Mouse (Mus musculus): ENCODE results near the gene Unk. TPM values are rescaled to one million over a fixed set of nuclear protein-coding genes. Genes with fewer than 3 reads are reported as not detected.

Gene Unk
- total RNA-seq, 4 experiments from 2014 or later: 23.4 to 27.7 (median 25.0) TPM

DNA sequence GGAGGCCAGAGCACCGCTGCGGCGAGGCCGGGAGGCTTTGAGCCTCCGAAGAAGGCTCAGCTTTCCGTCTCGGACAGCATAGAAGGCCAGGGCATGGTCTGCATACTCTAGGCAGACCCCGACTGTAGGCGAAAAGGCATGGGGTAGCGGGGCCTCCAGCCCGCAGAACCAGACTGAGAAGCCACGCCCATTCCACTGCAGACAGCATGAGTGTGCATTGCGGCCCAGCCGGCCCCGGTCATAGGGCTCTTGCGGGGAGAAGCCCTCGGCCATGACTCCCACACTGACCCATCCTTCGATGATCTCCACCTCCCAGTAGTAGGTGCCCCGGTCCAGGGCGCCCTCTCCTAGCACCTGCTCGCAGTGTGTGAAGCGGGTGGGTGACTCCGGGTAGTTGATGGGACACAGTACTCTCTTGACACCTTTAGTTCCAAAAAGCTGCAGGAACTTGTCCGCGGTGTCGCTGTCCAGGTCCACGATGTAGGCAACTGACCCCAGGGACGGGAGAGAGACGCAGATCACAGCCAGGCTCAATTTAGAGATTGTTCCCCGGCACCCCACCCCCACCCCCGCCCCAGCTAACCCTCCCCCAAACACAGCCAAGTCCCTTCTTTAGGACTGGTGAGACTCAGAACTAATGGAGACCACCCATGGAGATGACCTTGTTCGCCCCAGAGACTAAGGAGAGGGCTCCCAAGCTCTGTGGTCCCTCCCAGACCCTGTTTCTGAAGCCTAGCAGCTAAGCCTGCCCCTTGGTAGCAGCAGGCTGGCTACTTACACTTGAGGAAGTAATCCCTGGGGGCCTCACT is 76.2 kb downstream of the Unk start:
- no peak for DNase-seq (ENCODE audit: low spot score in 2 of 2)

DNA sequence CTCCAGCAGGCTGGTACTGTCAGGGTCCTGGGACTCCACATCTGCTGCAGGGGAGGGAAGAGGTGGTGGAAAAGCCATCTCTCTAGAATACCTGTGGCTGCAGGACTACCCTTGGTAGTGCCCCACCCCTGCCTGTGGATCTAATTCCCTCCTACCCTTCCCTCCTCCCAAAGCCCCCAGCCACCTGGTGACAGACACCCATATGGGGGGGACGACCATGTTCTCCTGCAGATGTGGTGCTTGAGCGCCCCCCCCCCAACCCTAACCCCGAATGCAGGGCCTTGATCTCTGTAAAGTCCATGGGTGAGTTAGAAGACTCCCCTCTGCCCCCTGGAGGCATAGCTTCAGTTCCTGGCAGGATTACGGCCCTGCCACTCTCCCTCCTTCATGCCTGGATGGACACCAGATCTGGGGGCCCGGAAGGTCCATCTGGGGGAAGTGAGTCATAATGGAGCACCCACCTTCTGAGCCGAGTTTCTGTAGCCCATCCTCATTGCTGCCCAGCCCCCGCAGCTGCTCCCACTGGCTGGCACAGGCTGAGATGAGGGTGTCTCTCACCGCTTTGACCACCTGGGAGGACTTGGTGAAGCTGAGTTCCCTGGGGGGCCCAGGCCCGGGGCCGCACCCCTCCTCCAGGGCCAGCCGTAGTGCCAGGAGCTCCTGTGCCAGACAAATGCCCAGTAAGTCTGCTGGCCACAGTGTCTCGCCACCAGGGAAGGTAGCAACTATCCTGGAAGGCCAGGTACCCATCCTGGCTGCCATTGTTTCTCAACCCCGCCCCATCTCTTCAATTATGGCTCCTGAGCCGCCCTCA is 77.0 kb downstream of the Unk start:
- DNase-seq (ENCODE audit: low spot score in 2 of 2): no peak

- no peak for DNase-seq (ENCODE audit: low spot score in 2 of 2)
Observed at GRCm38 (mm10) chr11:116107777-116108285, 77.7 kb downstream of the Unk start.

DNA sequence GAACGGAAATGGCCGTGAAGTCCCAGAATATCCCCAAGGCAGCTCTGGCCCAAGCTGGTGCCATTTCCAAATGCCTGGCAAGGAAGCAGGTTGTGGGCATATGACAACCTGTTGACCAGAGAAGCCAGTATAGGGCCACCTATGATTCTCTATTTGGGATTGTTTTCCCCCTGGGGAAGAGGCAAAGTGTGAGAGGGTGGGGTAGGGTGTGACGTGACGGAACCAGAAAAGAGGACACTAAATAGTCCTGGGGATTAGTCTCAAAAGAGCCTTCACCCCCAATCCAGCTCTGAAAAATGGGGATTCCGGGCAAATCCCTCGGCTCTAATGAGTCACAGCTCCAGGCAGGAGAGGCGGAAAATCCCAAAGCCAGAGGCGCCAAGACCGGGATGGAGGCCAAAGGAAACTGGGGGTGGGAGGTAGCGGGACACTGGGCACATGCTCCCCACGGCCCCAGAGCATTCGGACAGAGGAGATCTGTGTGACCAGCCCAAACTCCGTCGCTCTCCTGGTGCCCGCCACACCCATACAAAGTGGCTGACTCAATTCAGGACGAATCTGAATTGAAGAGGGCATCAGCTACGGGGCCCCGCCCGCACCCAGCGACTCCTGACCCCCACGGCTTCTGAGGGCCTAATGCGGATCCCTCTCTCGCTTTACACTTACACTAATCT is 78.5 kb downstream of the Unk start:
- no peak for DNase-seq (ENCODE audit: low spot score in 2 of 2)

DNA sequence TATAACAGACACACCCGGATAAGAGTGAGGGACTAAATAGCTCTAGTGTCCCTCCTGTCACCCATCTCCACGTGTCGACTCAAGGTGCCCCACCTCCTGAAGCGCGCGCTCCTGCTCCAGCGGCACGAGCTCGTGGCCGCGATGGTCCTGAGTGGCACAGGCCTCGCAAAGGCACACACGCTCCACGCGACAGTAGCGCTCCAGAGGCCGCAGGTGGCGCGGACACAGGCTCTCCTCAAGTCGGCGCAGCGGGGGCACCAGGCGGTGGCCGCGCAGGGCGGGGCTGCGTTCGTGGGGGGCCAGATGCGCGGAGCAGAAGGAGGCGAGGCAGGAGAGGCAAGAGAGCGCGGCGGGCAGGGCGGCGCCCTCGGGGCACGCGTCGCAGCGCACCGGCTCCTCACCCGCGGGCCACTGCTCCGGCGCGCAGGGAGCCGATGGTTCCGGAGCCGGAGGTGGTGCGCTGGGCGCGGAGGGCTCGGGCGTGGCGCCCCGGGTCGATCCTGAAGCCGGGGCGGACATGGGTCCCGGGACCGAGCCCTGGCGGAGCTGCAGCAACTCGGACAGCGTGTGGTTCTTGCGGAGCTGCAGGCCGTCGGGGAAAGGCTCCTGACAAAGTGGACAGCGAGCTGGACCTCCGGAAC is 79.4 kb downstream of the Unk start:
- no peak for DNase-seq (ENCODE audit: low spot score in 2 of 2)

DNA sequence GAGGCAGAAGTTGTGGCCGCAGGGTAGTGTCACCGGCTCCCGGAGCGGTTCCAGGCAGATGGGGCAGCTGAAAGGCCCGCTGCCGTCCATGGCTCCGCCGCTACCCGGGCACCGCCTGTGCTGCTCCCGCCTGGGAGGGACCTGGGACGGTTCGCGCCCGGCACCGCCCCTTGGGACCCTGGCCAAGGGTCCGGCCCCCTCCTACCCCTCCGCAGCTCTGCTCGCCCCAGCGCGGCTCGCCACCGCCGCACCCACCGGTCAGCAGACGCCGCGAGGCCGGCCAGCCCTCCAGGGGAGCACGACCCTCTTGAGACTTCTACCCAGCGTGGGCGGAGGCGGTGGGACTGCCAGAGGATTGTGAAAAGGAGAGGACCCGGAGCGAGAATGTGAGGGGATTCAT is 80.0 kb downstream of the Unk start:
- no peak for DNase-seq (ENCODE audit: low spot score in 2 of 2)

GRCm38 (mm10) chr11:116110540-116110939 is 80.4 kb downstream of the Unk start:
- no peak for DNase-seq (ENCODE audit: low spot score in 2 of 2)

Other genes with a start within 250 kb of the Unk start
- 10 to 100 TPM; 18.2 to 18.9 (median 18.4) TPM for gene Caskin2, start 216.7 kb upstream of the Unk start, total RNA-seq (2022)
- 10 to 100 TPM; 12.4 to 17.1 (median 14.5) TPM for gene Tsen54, start 215.6 kb upstream of the Unk start, total RNA-seq (2022)
- 1 to 10 TPM; 2.5 to 5.2 (median 4.6) TPM for gene Llgl2, start 206.3 kb upstream of the Unk start, total RNA-seq (2022)
- gene Myo15b, start 171.9 kb upstream of the Unk start, total RNA-seq (2022): under 1 TPM; 0.07 to 0.89 (median 0.57) TPM
- gene Smim5, start 130.4 kb upstream of the Unk start, total RNA-seq (2022): 1 to 10 TPM in 1 of 4 experiments, under 1 TPM in 2, not detected in 1; 0.78 to 1.6 (median 0.95) TPM
- not detected for gene Smim6, start 118.3 kb upstream of the Unk start, total RNA-seq (2022)
- 10 to 100 TPM; 42.0 to 61.0 (median 55.7) TPM for gene Sap30bp, start 97.0 kb upstream of the Unk start, total RNA-seq (2022)
- gene Recql5, start 96.8 kb upstream of the Unk start, total RNA-seq (2022): 10 to 100 TPM; 23.5 to 33.0 (median 25.2) TPM
- 10 to 100 TPM in 3 of 4 experiments, 1 to 10 TPM in 1; 9.4 to 13.4 (median 11.3) TPM for gene Itgb4, start 55.6 kb upstream of the Unk start, total RNA-seq (2022)
- 10 to 100 TPM; 16.1 to 19.7 (median 18.6) TPM for gene Galk1, start 17.6 kb upstream of the Unk start, total RNA-seq (2022)
- gene H3f3b, start 2.4 kb upstream of the Unk start, total RNA-seq (2022): 100 to 1,000 TPM; 272 to 296 (median 284) TPM
- gene Unc13d, start 47.6 kb downstream of the Unk start, total RNA-seq (2022): 1 to 10 TPM; 1.2 to 4.1 (median 1.7) TPM
- gene Wbp2, start 56.7 kb downstream of the Unk start, total RNA-seq (2022): 100 to 1,000 TPM; 414 to 460 (median 438) TPM
- gene Trim47, start 96.9 kb downstream of the Unk start, total RNA-seq (2022): 1 to 10 TPM; 5.6 to 8.1 (median 7.0) TPM
- gene Trim65, start 100.8 kb downstream of the Unk start, total RNA-seq (2022): 1 to 10 TPM; 6.3 to 7.7 (median 7.4) TPM
- 10 to 100 TPM; 43.3 to 64.9 (median 56.2) TPM for gene Mrpl38, start 108.5 kb downstream of the Unk start, total RNA-seq (2022)
- gene Fbf1, start 137.8 kb downstream of the Unk start, total RNA-seq (2022): 10 to 100 TPM; 68.8 to 81.3 (median 76.5) TPM
- gene Ten1, start 168.5 kb downstream of the Unk start, total RNA-seq (2022): 10 to 100 TPM; 34.4 to 47.6 (median 39.6) TPM
- 100 to 1,000 TPM; 122 to 132 (median 126) TPM for gene Acox1, start 168.7 kb downstream of the Unk start, total RNA-seq (2022)
- gene Evpl, start 207.8 kb downstream of the Unk start, total RNA-seq (2022): 1 to 10 TPM; 2.1 to 2.8 (median 2.5) TPM
- gene Srp68, start 243.9 kb downstream of the Unk start, total RNA-seq (2022): 10 to 100 TPM; 66.5 to 72.8 (median 70.5) TPM

Measured in left cerebral cortex, adult 8-10 months (tissue).